Mouse (Mus musculus) thymus, postnatal 0 days (tissue): ENCODE measurements at regions not wholly inside any gene's neighbourhood (a gene's known extent, or its start where the extent isn't known, plus 50 kb on each side); places are given as distances from the start of the nearest gene placed in this dataset.

Experiments used
- DNase-seq: peaks from one replicate; pipeline ENCODE4 v3.0.0-alpha.2; 2015; ENCODE audit warnings: low spot score

DNA sequence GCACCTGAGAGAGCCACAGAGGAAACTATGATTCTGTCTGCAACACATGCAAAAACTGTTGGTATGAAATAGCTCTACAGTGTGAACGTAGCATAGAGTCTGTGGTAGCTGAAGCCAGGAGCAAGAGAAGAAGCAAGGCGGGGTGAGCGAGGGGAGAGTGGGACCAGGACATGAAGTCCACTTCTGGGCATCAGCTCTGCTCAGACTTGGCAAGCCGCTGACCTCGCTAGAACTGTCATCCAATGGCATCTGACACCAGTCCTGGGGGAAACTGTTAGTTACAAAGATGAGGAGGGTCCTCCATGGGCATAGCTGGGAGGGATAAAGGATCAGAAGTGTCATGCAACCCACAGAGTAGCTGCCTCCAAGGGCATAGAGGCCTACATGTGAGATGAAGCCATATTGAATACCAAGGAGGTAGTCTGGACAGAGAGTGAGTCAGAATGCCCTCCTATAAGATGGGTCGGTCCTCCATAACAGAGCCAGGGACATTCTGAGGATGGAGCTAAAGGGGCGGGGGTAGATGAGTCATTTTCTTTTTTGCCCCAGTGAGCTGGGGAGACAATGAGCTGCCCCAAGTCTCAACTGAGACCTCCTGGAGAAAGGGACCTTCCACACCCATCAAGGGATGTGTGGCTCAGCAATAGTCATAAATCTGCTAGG, 102.0 kb downstream of the 1810010D01Rik start:
- DNase-seq, result no peak

DNA sequence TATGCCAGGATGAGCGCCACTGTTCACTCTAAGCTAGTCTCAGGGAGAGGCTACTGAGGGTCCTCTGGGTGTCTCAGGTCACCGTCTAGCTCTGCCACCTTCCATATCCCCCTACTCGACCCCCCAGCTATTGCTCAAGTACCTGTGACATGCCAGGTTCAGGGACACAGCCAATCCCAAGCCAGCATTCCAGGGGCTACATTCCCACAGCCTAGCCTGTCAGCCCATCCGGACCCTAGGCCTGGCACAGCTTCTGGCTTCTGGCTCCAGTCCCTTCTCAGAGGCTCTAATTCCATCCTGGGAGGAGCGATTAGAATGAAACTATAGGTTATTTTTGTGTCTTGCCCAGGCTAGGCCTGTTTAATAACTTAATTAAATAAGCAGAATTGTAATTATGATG, 105.2 kb downstream of the 1810010D01Rik start:
- no peak for DNase-seq

DNA sequence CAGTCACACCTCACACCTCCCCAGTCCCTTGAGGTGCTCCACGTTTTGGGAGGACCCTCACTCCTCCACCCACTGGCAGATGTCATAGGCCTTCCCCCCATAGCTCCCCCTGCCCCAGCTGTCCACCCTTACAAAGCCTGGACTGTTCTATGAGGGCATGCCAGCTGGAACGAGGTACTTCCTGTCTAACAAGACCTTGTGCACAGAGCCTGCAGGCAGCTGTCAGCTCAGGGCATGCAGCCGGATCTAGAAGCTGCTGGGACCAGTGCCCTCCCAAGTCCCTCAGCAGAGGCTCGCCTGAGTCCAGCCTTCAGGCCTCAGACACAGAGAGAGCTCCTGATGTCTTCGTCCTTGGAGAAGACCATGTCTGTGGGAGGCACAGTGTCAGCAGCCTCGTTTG, 105.7 kb downstream of the 1810010D01Rik start:
- no peak for DNase-seq

DNA sequence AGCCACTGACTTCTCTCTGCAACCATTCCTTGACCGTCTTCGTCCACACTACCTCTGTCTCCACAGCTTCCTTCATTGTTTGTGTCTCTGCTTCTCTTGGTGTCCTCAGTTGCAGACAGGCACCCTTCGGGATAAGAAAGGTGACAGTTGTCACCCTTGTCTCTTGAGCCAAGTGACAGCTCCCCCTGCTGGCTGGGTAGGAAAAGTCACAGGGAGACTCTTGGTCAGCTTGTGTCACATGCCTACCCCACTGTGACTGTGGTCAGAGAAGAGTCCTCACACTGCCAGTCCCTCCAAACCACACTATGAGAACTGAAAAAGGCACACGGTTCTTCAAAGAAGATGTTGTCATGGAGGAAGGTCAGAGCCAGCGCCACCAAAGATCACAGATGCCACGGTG, 109.6 kb downstream of the 1810010D01Rik start:
- DNase-seq, result no peak

DNA sequence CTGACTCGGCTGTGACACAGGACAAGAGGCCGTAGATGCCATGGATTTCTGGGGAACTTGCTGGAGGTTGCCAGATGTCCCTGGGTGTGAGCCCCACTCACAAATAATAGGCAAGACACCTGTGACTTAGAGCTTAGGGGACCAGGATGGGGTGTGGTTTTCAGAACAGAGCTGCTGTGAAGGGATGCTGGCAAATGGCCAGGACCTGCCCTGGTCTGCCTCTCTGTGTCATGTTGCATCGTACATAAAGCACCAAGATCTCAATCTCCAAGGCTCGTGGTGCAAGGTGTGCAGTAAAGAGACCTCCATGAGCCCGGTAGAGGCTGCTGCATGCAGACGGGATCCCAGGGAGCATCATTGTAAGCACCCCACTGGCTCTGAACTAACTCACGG, 113.8 kb downstream of the 1810010D01Rik start:
- DNase-seq, result no peak

DNA sequence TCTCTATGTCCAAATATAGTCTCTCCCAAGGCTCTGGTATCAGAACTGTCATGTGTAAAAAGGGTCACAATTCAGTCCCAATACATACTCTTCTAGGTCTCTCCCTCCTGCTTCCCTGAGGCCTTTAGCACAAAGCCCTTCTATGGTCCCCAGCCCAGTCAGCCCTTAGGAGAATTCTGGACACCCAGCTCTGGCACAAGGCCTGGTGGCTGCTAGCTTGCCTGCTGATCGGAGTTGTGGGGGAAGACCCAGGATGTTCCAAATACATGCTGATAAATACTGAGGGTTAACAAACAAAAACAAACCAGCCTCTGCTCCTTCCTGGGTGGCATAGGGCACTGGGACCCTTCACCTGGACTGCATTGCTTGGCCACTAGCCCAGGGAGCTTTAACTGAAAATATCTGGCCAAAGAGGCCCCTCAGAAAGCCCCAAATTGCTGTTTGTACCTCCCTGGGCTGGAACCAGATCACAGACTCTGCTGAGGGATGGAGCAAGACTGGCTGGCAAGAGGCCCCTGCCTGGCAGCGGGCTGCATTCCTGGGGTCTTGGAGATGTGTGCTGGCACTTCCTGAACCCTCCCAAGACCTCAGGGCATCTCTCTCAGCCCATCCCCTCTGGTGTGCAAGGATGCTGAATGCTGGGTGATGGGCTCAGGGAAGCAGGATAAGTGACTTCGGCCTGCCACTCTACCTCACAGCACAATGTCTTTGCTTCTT, 114.3 kb downstream of the 1810010D01Rik start:
- DNase-seq, result no peak

DNA sequence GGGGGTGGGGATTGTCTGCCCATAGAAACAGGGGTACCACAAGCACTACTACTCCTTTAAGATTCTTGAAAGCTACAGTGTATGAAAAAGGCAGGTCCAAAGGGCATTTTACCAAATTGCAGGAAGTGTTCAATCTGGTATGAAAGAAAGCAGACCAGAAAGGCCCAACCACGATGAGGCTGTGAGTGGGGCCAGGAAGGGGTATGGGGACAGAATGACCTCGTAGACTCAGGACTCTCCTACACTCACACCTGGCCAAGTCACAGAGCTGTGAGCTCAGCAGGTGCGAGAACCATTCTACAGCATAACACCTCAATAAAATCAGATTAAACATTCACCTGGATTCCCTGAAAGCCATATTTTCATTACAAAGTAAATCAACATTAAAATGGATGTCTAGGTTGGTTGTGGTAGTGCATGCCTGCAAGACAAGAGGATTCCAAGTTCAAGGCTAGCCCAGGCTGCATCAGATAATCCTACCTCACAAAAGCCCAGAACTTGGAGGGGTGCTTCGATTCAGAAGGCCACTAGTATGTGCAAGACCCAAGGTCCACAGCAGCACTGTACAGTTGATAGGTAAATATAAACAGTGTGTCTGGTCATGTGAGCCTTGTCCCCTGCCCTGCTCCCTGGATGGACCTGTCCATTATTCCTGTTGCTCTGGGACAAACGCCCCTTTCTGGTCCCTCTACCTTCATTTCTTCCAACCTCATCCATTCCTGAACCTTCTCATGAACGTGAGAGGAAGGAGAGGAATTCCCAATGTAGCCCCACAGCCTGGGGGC, 115.3 kb downstream of the 1810010D01Rik start:
- no peak for DNase-seq

DNA sequence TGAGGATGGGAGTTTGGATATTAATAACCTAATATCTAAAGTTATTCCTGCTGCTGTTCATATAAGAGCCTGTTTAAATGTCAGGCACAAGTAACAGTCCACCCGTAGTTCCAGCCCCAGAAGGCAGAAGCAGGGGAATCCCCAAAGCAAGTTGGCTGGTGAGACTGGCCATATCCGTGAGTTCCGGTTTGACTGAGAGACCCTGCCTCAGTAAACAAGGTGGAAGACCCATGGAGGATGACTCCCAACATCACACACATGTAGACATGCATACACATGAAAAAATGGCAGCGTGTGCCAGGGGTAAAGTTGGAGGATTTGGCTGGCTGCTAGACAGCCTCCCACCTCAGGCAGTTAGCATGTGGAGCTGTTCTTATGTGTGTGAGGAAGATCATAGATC, 117.1 kb downstream of the 1810010D01Rik start:
- DNase-seq, result no peak

DNA sequence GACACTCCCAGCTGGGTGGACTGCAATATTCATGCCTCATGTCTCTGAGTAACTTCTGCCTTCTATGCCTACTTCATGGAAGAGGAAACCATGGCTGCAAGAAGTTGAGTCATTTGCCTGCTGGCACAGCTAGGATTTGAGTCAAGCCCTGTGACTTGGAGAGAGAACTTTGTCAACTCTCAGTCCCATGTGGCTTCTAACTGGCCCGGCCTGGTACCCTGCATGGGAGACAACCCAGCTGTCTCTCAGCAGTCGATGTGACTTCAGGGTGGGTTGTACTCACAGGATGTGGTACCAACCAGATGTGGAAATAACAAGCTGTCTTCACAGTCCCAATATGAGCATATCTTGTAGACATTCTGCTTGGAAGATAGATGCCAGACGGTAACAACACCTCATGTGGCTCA, 118.6 kb downstream of the 1810010D01Rik start:
- DNase-seq, result peak; percentile 88

DNA sequence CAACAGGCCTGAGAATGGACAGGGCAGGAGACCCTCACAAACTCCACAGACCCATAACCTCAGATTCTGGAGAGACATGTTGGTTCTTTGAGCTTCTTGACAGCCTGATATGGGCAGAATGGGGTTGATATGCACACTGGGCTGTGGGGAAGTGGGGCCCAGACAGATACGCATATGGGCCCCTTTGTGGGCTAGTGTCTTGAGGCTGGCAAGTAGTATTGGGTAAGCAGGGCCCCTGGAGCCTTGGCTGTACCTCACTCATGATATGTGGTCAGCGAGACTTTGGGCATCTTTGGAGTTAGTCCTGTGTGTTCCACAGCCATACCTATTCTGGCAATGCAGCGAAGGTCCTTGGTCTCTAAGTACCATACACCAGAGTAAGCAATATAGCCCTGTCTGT, 119.3 kb downstream of the 1810010D01Rik start:
- DNase-seq, result no peak

DNA sequence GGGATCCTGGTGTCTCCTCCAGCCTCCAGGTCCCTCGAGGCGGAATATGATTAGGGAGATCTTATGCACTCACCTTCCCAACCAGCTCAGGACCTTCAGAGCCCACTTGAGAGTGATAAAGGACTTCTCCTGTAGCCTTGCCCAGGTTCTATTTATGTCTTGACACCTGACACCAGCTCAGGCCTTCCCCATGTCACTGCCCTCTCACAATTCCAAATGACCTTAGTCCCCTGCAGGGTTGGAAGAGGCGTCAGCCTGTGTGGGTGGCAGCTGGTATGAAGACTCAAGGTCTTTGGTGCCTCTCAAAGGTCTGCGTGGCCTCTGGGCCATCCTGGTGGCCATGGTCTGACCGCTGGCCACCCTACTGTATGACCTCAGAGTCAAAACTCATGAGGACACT, 120.1 kb downstream of the 1810010D01Rik start:
- DNase-seq, result no peak

DNA sequence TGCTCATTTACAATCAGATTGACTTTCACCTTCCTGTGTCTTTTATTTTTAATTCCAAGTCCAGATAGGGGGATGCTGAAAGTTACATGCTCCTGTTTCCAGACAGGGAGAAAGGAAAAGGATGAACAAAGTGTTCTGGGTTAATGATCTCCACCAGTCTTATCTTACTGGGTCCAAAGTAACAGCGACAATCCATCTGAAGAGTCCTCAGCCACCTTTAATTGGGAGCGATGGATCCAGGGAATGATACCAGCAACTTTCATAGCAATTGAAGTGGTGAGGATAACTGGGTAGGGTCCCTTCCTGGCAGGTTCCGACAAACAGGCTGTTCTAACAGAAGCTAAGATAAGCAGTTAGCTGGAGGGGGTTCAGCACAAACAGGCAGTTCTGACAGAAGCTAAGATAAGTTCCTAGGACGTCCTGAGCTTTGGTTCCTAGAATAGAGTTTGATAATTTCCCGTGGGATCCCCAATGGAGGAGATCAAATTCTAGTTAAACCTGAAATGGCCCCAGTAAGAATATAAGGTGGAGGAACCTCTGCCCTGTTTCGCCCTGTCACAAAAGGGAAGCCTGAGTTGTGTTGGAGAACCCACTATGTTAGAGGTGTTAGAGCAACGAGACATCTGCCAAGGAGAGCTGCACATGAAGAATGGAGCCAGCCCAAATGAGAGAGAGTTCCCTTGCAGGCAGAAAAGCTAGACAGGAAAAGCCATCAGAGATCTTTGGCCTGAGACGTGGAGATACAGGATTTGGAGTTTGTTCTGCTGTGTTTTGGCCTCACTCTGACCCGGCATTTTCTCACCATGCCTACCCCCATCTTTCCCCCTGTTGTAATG, 124.8 kb downstream of the 1810010D01Rik start:
- DNase-seq, result no peak

DNA sequence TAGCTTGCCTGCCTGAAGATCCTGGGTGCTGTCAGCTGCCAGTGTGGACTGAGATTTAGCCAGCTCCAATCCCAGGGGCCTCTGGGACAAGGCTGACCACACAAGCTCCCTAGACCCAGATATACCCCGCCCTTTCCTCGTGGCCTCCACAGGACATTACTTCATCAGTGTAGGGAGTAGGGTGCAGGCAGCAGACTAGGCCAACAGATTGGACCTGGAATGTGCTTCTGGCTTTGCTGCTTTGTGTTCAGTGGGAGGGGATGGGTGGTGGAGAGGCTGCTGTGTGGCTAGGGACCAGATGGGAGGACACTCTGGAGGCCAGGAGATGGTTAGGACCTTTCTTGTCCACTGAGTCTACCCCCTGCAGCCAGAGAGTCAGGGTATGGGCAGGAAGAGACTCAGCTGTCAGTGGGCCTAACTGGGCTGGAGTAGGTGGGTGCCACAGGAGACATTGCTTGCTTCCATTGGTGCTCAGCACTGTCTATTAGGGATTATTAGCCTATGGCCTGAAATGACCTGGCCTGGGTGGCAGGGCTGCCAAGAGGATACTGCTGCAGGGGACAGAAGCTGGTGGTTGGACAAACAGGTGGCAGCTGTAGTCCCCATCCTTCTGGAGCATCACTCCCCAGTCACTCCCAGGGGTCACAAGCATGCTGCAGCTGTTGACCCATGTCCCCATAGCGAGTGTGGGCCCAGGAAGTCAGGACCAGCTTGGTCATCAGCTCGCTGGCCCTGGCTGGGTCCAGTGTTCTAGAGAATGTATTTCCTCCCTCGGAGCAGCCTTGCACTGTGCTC, 132.5 kb upstream of the Ccnd1 start:
- no peak for DNase-seq

DNA sequence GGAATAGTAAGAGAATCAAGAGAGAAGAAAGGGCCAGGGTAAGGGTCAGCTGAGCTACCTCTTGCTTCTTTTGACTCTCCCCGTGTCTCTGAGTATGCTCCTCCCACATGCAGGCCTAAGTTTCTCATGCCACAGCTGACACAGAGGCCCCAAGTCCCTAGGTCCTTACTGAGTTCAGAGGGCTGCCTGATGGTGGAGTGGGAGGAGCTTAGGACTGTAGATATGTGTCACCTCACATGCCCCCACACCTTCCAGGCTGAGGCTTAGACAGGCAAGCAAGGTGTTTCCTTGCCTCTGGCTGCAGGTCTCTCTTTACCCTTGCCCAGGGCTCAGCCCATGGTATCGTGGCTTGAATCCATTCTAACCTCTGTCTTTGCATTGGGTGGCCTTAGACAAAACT, 131.8 kb upstream of the Ccnd1 start:
- no peak for DNase-seq

DNA sequence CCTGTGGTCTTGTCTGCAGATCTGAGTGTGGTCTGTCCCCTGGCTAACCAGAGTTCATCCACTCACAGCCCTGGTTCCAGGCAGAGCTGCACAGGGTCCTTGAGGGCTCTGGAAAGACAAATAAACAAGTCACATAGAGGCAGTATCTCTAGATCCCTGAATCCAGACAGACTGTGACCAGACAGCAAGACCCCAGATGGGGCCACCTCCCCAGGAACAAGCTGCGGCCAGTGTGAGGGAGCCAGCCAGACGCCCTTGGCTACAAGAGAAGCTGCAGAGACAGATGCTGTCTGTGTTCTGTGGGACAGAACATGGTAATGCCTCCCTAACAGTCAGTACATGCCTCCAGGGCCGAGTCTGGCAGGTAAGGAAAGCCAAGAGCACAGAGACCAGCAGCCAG, 127.6 kb upstream of the Ccnd1 start:
- no peak for DNase-seq

DNA sequence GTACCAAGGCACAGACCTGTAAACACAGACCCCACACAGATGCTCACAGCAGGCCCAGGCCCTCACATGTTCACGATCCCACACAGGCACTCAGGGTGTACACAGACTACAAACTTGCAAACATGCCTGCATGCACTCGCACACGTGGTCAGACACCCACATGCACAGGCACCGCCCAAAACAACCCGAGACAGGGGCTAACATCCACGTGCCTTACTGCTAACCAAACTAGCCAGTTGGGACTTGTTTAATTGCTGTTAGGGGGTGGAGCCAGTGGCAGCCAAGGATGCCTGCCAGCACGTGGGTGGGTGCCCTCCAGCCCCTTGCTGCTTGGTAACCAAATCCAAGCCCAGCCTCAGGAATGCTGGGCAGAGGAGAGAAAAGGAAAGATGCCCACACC, 116.6 kb upstream of the Ccnd1 start:
- DNase-seq, result no peak

DNA sequence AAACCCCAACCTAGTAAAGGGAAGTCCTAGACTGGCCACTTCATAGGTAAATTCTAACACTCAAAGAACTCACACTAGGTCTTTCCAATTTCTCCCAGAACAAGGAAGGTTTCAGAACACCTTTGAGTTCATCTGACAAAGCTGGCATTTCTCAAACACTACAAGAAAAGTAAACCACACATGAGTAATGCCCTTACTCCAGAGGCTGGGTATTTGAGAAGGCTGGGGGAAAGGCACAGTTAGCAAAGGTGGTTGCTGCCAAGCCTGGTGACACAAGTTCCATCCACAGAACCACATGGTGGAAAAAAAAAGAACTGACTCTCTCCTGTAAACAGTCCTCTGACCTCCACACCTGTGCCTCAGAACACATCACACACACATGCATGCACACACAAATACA, 111.9 kb upstream of the Ccnd1 start:
- DNase-seq, result no peak

DNA sequence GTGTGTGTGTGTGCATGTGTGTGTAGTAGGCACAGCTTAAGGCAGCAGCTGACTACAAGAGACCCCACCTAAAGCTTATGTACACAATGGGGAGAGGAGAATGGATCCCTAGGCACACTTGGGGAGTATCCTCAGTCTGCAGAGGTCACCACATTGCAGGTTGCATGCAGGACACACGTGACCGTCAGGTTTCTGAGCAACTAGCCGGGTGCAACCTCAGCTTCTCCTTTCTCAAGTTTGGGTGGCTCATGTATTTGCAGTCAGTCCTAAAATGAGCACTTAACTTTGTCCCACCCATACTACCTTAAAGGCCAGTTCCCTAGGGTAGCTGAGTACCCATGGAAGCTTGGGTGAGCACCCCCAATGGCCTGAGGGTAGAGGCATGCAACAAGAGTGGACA, 111.0 kb upstream of the Ccnd1 start:
- DNase-seq, result no peak

DNA sequence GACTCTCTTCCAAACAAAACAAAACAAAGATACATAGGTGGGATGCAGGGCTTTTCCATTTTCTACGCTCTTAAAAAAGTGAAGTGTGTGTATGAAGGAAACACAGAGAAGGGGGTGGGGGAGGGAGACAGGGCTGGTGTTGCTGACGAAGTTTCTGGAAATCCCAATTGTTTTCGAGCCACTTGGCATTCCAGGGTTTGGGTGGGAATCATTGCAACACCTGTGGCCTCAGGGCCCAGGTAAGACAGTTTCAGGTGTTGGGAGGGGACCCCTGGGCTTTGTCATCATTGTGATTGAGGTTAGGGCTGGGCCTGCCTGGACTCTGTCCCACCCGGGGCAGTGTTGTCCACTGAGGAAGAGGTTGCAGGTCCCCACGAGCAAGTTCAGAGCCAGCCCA, 108.8 kb upstream of the Ccnd1 start:
- no peak for DNase-seq

DNA sequence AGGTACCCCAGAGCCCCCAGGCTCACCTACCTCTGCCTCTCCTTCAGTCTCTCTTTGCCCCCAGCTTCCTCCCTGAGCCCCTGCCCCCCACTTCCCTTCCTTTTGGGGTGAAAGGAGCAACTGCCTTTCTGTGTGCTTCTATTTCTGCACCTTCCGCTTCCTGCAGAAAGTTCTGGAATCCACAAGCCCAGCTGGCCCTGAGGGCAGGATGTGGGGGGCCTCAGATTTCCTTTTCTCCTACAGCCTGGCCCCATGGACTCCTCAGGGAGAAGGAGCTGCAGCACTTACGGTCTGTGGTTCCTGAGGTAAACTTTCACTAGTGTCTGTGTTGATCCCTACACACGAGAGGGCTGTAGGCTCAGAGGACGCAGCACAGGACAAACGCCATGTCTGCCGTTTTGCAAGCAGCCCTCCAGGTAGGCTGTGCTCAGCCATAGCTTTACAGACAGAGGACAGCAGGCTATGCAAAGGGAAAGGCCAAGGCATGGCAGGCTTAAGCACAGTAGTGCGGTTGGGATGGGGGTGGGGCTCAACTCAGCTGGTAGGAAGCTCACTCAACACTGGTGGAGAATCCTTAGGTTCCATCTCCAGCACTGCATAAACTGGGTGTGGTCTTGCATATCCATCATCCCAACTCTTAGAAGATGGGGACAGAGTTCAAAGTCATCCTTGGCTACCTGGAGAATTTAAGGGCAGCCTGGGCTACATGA, 108.2 kb upstream of the Ccnd1 start:
- DNase-seq, result peak; percentile 58
